Mouse (Mus musculus) limb, embryonic 15.5 days (tissue): ENCODE data around the gene Smc6. TPM values are rescaled to one million over a fixed set of nuclear protein-coding genes. Genes with fewer than 3 reads are reported as not detected.
A peak's percentile ranks its signal among the peaks of the same experiment; 100 is the strongest.

ENCODE experiments used
- ATAC-seq: fragments of 200-750 bp; cut with Nextera tagmentation; 2 replicates; pipeline ENCODE4 v1.8.0; 2017; ENCODE audit warnings: low read depth, moderate TSS enrichment; ENCODE audit not compliant: insufficient number of reproducible peaks, low FRiP score, low TSS enrichment
- H3K27ac ChIP-seq: fragments of 300-500 bp; sonication (generic); 2 replicates; pipeline ENCODE4 v1.5.1; 2015; ENCODE audit warnings: moderate library complexity, mild to moderate bottlenecking, inconsistent platforms
- H3K27me3 ChIP-seq: fragments of 300-500 bp; sonication (generic); 2 replicates; pipeline ENCODE4 v1.6.1; 2015; ENCODE audit warnings: inconsistent platforms
- H3K36me3 ChIP-seq: fragments of 300-500 bp; sonication (generic); 2 replicates; pipeline ENCODE4 v1.6.1; 2015; ENCODE audit warnings: inconsistent platforms
- H3K4me1 ChIP-seq: fragments of 300-500 bp; sonication (generic); 2 replicates; pipeline ENCODE4 v1.6.1; 2015; ENCODE audit warnings: inconsistent platforms
- H3K4me2 ChIP-seq: fragments of 300-500 bp; sonication (generic); 2 replicates; pipeline ENCODE4 v1.6.1; 2015; ENCODE audit warnings: mild to moderate bottlenecking, inconsistent platforms
- H3K4me3 ChIP-seq: fragments of 300-500 bp; sonication (generic); 2 replicates; pipeline ENCODE4 v1.5.1; 2015; ENCODE audit warnings: mild to moderate bottlenecking, inconsistent platforms
- H3K9ac ChIP-seq: fragments of 300-500 bp; sonication (generic); 2 replicates; pipeline ENCODE4 v1.6.1; 2015; ENCODE audit warnings: inconsistent platforms
- H3K9me3 ChIP-seq: fragments of 300-500 bp; sonication (generic); 2 replicates; pipeline ENCODE4 v1.6.1; 2016; ENCODE audit warnings: inconsistent platforms
- WGBS: fragments of 180-500 bp; shearing (Covaris S2); methylation state at CpG from one replicate; pipeline ENCODE4 v1.1.7; 2015; 5-methylcytosine and 5-hydroxymethylcytosine counted together
- microRNA-seq: library from miRNA; unstranded; fragments of <30 nt; microRNA quantifications from one replicate; pipeline ENCODE4, GENCODE M21; 2016
- polyA plus RNA-seq: library from polyadenylated mRNA; unstranded; fragments of >200 nt; fragmentation: Nextera tagmentation; extraction: Ambion mirVana; gene quantifications from 2 replicates; pipeline ENCODE4 v1.2.1, GENCODE M21; 2015

Smc6 gene
- polyA plus RNA-seq, 1 experiment from 2014 or later, result 137 TPM

GRCm38 (mm10) chr12:11350895-11351294 lies 85.2 kb downstream of the Smc6 start:
- ATAC-seq, result peak; percentile 52; the same call in 1 of the 2 replicates
- no peaks in the 10 kb centered on the region for H3K36me3 ChIP-seq
- no peaks in the 10 kb centered on the region for H3K9me3 ChIP-seq
- no peaks in the 10 kb centered on the region for H3K4me1 ChIP-seq
- H3K4me2 ChIP-seq, result no peak overlapping the region
- no peaks in the 10 kb centered on the region for H3K27me3 ChIP-seq
- H3K4me3 ChIP-seq, result no peak overlapping the region
- H3K27ac ChIP-seq, result no peak overlapping the region
- 28% methylated on average over 5 of the region's 5 CpGs for WGBS
- no peak overlapping the region for H3K9ac ChIP-seq

GRCm38 (mm10) chr12:11362435-11362834 lies 96.7 kb downstream of the Smc6 start:
- 87% methylated on average over 6 of the region's 6 CpGs for WGBS
- H3K4me2 ChIP-seq, result no peak overlapping the region
- no peak overlapping the region for H3K27ac ChIP-seq
- ATAC-seq, result no peak
- no peak overlapping the region for H3K9ac ChIP-seq
- no peaks in the 10 kb centered on the region for H3K9me3 ChIP-seq
- no peaks in the 10 kb centered on the region for H3K27me3 ChIP-seq
- H3K4me1 ChIP-seq, result no peaks in the 10 kb centered on the region
- no peak overlapping the region for H3K4me3 ChIP-seq
- H3K36me3 ChIP-seq, result no peaks in the 10 kb centered on the region

GRCm38 (mm10) chr12:11364870-11365269 lies 99.2 kb downstream of the Smc6 start:
- H3K36me3 ChIP-seq, result no peaks in the 10 kb centered on the region
- H3K4me2 ChIP-seq, result no peak overlapping the region
- H3K4me3 ChIP-seq, result no peak overlapping the region
- 63% methylated on average over 6 of the region's 6 CpGs for WGBS
- no peaks in the 10 kb centered on the region for H3K4me1 ChIP-seq
- no peak overlapping the region for H3K9ac ChIP-seq
- no peak overlapping the region for H3K27ac ChIP-seq
- no peak for ATAC-seq
- no peaks in the 10 kb centered on the region for H3K9me3 ChIP-seq
- H3K27me3 ChIP-seq, result no peaks in the 10 kb centered on the region

- no peak for ATAC-seq
- no peak overlapping the region for H3K4me3 ChIP-seq
- no peak overlapping the region for H3K27ac ChIP-seq
- no peaks in the 10 kb centered on the region for H3K36me3 ChIP-seq
- H3K4me1 ChIP-seq, result no peaks in the 10 kb centered on the region
- H3K9me3 ChIP-seq, result no peaks in the 10 kb centered on the region
- no peaks in the 10 kb centered on the region for H3K27me3 ChIP-seq
- H3K9ac ChIP-seq, result no peak overlapping the region
- H3K4me2 ChIP-seq, result no peak overlapping the region
- WGBS, result 61% methylated on average over 3 of the region's 3 CpGs
Measured at GRCm38 (mm10) chr12:11367099-11367765, 101.5 kb downstream of the Smc6 start.

Small RNAs within 50 kb of the gene (microRNA-seq; reads per million reads assigned to microRNA genes)
- not detected for gene Mir7675

Other genes starting within 250 kb of the Smc6 start
- gene Kcns3, start 114.8 kb upstream of the Smc6 start, polyA plus RNA-seq, result 2.6 and 3.3 TPM in 2 replicates
- gene Msgn1, start 56.9 kb upstream of the Smc6 start, polyA plus RNA-seq, result not detected in 2 replicates
- 5.6 and 7.5 TPM in 2 replicates for gene Gen1, start 85 bp upstream of the Smc6 start, polyA plus RNA-seq
- 1.3 and 1.4 TPM in 2 replicates for gene Vsnl1, start 170.7 kb downstream of the Smc6 start, polyA plus RNA-seq
- gene Rad51ap2, start 190.2 kb downstream of the Smc6 start, polyA plus RNA-seq, result 0.20 and 0.24 TPM in 2 replicates